Mouse (Mus musculus) midbrain, postnatal 0 days (tissue): ENCODE measurements around the gene Rnase2b. TPM values are rescaled to one million over a fixed set of nuclear protein-coding genes. Genes with fewer than 3 reads are reported as not detected.

ENCODE experiments used
- ATAC-seq: fragments of 200-750 bp; cut with Nextera tagmentation; 2 replicates; pipeline ENCODE4 v1.8.0; 2017; ENCODE audit warnings: moderate number of reproducible peaks, mild to moderate bottlenecking, moderate TSS enrichment, moderate library complexity; ENCODE audit not compliant: low FRiP score
- DNase-seq: peaks from one replicate; pipeline ENCODE4 v3.0.0-alpha.2; 2015; ENCODE audit warnings: low spot score
- H3K27ac ChIP-seq: fragments of 300-500 bp; sonication (generic); 2 replicates; pipeline ENCODE4 v1.5.1; 2014; ENCODE audit warnings: low read depth, mild to moderate bottlenecking, low read length, mixed read lengths
- H3K27me3 ChIP-seq: fragments of 300-500 bp; sonication (generic); 2 replicates; pipeline ENCODE4 v1.6.1; 2014; ENCODE audit warnings: low read length, control low read depth, mixed read lengths; ENCODE audit not compliant: insufficient read depth
- H3K36me3 ChIP-seq: fragments of 300-500 bp; sonication (generic); 2 replicates; pipeline ENCODE4 v1.6.1; 2014; ENCODE audit warnings: low read length, control low read depth, mixed read lengths; ENCODE audit not compliant: insufficient read depth
- H3K4me1 ChIP-seq: fragments of 300-500 bp; sonication (generic); 2 replicates; pipeline ENCODE4 v1.6.1; 2014; ENCODE audit warnings: mild to moderate bottlenecking, control low read depth, antibody characterized with exemption, low read length, mixed read lengths; ENCODE audit not compliant: insufficient read depth
- H3K4me2 ChIP-seq: fragments of 300-500 bp; sonication (generic); 2 replicates; pipeline ENCODE4 v1.6.1; 2014; ENCODE audit warnings: low read depth, mild to moderate bottlenecking, low read length, mixed read lengths; ENCODE audit not compliant: poor library complexity, severe bottlenecking
- H3K4me3 ChIP-seq: fragments of 300-500 bp; sonication (generic); 2 replicates; pipeline ENCODE4 v1.5.1; 2014; ENCODE audit warnings: low read depth, mild to moderate bottlenecking, low read length, moderate library complexity
- H3K9ac ChIP-seq: fragments of 300-500 bp; sonication (generic); replicated peaks from 2 replicates; pipeline ENCODE4 v1.6.1; 2014; ENCODE audit warnings: mild to moderate bottlenecking, low read length, moderate library complexity, mixed read lengths; ENCODE audit not compliant: poor library complexity, severe bottlenecking
- H3K9me3 ChIP-seq: fragments of 300-500 bp; sonication (generic); 2 replicates; pipeline ENCODE4 v1.6.1; 2016; ENCODE audit warnings: low read length, control low read depth
- CTCF ChIP-seq: IDR thresholded peaks from 2 replicates; pipeline ENCODE4 v1.5.1; 2016; ENCODE audit warnings: antibody characterized with exemption, mild to moderate bottlenecking
- WGBS: fragments of 180-500 bp; shearing (Covaris S2); extraction: QIAGEN DNeasy Blood & Tissue Kit; methylation state at CpG from one replicate; pipeline ENCODE4 v1.1.7; 2014; 5-methylcytosine and 5-hydroxymethylcytosine counted together
- polyA plus RNA-seq: library from polyadenylated mRNA; unstranded; fragments of >200 nt; fragmentation: Nextera tagmentation; extraction: Ambion mirVana; gene quantifications from 2 replicates; pipeline ENCODE4 v1.2.1, GENCODE M21; 2015
- total RNA-seq: library from RNA; depleted of rRNA; stranded (reverse); fragments of >200 nt; gene quantifications from 2 replicates; pipeline ENCODE4 v1.2.3, GENCODE M21; 2014

The Rnase2b gene
- total and polyA plus RNA-seq, 2 experiments from 2014 or later, result not detected

GRCm38 (mm10) chr14:51142119-51142518, 19.9 kb upstream of the Rnase2b start:
- Histone ChIP-seq H3K9ac (no peak overlapping the region), H3K4me3 (no peak overlapping the region), H3K36me3 (no peaks in the 10 kb centered on the region), H3K4me1 (no peaks in the 10 kb centered on the region), H3K4me2 (no peak overlapping the region), H3K27ac (no peak overlapping the region), H3K27me3 (no peaks in the 10 kb centered on the region), H3K9me3 (no peaks in the 10 kb centered on the region)
- TF ChIP-seq CTCF, result no peak
- 88% methylated on average over 4 of the region's 4 CpGs for WGBS
- ATAC-seq (no peak), DNase-seq (no peak)

DNA sequence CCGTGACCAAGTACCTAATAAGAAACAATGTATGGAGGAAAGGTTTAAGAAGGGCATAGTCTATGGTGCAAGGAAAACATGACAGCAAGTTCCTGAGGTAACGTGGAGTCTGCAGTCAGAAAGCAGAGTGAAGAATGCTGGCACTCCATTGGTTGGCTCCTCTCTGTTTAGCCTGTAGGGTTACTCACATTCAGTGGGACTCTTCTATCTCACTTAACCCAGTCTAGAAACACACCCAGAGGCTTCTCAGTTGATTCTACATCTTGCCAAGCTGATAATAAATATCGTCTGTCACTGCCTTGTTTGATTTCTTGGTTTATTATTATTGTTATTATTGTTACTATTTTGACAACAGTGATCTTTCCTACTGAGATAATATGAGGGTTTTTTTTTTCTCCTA, 19.5 kb upstream of the Rnase2b start:
- ATAC-seq, result no peak
- 88% methylated on average over 3 of the region's 3 CpGs for WGBS
- Histone ChIP-seq H3K4me3 (no peak overlapping the region), H3K36me3 (no peaks in the 10 kb centered on the region), H3K9me3 (no peaks in the 10 kb centered on the region), H3K4me1 (no peaks in the 10 kb centered on the region), H3K9ac (no peak overlapping the region), H3K27ac (no peak overlapping the region), H3K27me3 (no peaks in the 10 kb centered on the region), H3K4me2 (no peak overlapping the region)
- TF ChIP-seq CTCF, result no peak
- DNase-seq, result no peak

DNA sequence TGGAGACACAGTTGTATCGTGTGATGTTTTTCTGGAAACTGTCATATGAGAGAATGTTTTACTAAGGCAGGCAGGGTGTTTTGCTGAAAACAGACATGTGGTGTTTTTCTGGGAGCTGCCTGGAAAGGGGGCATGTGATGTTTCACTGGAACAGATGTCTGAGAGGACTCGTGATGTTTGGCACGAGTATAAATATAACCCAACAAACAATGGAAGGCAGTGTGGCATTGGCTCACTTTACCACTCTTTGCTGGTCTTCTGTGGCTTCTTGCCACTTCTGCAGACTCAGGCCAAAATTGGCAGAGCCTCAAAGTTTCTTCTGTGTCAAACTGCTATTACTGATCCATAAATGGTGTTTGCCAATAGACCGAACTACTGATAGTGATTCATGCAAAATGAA, 18.8 kb upstream of the Rnase2b start:
- TF ChIP-seq CTCF, result no peak
- WGBS, result 80% methylated on average over 4 of the region's 4 CpGs
- H3K27ac ChIP-seq, result no peak overlapping the region

DNA sequence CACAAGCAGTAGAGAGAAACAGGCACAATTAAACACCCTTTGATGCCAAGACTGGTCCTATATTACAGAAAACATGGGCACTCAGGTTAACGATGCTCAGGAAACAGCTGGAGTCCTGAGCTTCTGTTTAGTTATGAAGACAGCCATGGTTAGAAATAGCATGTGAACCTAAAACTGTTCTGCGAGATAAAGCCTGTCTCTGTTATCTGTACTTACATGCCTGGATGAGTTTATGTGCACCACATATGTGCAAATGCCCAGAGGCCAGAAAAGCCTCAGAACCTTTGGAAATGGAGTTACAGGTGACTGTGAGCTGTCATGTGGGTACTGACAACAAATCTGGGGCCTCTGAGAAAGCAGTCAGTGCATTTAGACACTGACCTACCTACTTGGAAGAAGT, 18.1 kb upstream of the Rnase2b start:
- H3K36me3 ChIP-seq, result no peaks in the 10 kb centered on the region
- no peak for ATAC-seq
- no peak overlapping the region for H3K4me2 ChIP-seq
- no peak for TF ChIP-seq CTCF
- DNase-seq, result no peak
- H3K4me3 ChIP-seq, result no peak overlapping the region
- no peak overlapping the region for H3K27ac ChIP-seq
- no peaks in the 10 kb centered on the region for H3K27me3 ChIP-seq
- H3K9ac ChIP-seq, result no peak overlapping the region
- H3K9me3 ChIP-seq, result no peaks in the 10 kb centered on the region
- no peaks in the 10 kb centered on the region for H3K4me1 ChIP-seq
- WGBS, result 90% methylated on average over 2 of the region's 2 CpGs

More for the DNA sequence above, 18.8 kb upstream of the Rnase2b start:
- Histone ChIP-seq H3K27me3 (no peaks in the 10 kb centered on the region), H3K9me3 (no peaks in the 10 kb centered on the region), H3K36me3 (no peaks in the 10 kb centered on the region), H3K4me1 (no peaks in the 10 kb centered on the region), H3K4me3 (no peak overlapping the region), H3K4me2 (no peak overlapping the region), H3K9ac (no peak overlapping the region)
- DNase-seq (peak; percentile 28), ATAC-seq (no peak)

- DNase-seq (no peak), ATAC-seq (no peak)
- no peaks in the 10 kb centered on the region for H3K9me3 ChIP-seq
- H3K27me3 ChIP-seq, result no peaks in the 10 kb centered on the region
- 96% methylated on average over 4 of the region's 4 CpGs for WGBS
- H3K36me3 ChIP-seq, result no peaks in the 10 kb centered on the region
- no peak overlapping the region for H3K4me3 ChIP-seq
- no peak overlapping the region for H3K27ac ChIP-seq
- no peak for TF ChIP-seq CTCF
- H3K4me2 ChIP-seq, result no peak overlapping the region
- no peak overlapping the region for H3K9ac ChIP-seq
- no peaks in the 10 kb centered on the region for H3K4me1 ChIP-seq
Measured at GRCm38 (mm10) chr14:51144451-51144850, 17.6 kb upstream of the Rnase2b start.

DNA sequence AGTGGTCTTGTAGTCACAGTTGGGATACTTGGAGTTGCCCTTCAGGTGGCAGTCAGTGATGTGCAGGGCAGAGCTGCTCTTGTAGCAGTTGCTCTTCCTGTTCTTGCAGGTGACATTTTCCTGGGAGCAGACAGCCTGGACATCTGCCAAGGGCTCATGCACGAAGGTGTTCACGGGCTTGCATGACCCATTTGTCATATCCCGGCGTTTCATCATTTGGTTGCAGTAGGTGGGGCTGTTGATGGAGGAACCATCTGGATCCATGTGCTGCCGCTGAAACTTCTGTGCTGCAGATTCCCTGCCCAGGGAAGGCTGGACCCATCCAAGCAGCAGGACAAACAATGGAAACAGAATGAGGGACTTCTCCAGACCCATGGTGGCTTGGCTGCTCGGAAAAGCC, 16.5 kb upstream of the Rnase2b start:
- H3K4me2 ChIP-seq, result no peak overlapping the region
- no peak for TF ChIP-seq CTCF
- no peaks in the 10 kb centered on the region for H3K36me3 ChIP-seq
- no peaks in the 10 kb centered on the region for H3K9me3 ChIP-seq
- 92% methylated on average over 6 of the region's 6 CpGs for WGBS
- H3K4me3 ChIP-seq, result no peak overlapping the region
- DNase-seq, result no peak
- H3K27me3 ChIP-seq, result no peaks in the 10 kb centered on the region
- no peak overlapping the region for H3K9ac ChIP-seq
- H3K27ac ChIP-seq, result no peak overlapping the region
- ATAC-seq, result no peak
- H3K4me1 ChIP-seq, result no peaks in the 10 kb centered on the region

- no peaks in the 10 kb centered on the region for H3K27me3 ChIP-seq
- TF ChIP-seq CTCF, result no peak
- H3K36me3 ChIP-seq, result no peaks in the 10 kb centered on the region
- H3K4me1 ChIP-seq, result no peaks in the 10 kb centered on the region
- ATAC-seq (no peak), DNase-seq (no peak)
- no peaks in the 10 kb centered on the region for H3K9me3 ChIP-seq
- no peak within 1 kb of the TSS for H3K4me2 ChIP-seq
- 51% methylated on average over 2 of the region's 2 CpGs for WGBS
- H3K27ac ChIP-seq, result no peak within 1 kb of the TSS
- no peak within 1 kb of the TSS for H3K9ac ChIP-seq
- no peak within 1 kb of the TSS for H3K4me3 ChIP-seq
Measured at GRCm38 (mm10) chr14:51146685-51147084, 15.4 kb upstream of the Rnase2b start, which contains the start of gene Rnase1. Gene Rnase1, minus strand, starts transcription at chr14:51146785.
